Mouse (Mus musculus): ENCODE data around the gene Fabp6.
A peak's percentile ranks its signal among the peaks of the same experiment; 100 is the strongest.

Fabp6 gene

DNA sequence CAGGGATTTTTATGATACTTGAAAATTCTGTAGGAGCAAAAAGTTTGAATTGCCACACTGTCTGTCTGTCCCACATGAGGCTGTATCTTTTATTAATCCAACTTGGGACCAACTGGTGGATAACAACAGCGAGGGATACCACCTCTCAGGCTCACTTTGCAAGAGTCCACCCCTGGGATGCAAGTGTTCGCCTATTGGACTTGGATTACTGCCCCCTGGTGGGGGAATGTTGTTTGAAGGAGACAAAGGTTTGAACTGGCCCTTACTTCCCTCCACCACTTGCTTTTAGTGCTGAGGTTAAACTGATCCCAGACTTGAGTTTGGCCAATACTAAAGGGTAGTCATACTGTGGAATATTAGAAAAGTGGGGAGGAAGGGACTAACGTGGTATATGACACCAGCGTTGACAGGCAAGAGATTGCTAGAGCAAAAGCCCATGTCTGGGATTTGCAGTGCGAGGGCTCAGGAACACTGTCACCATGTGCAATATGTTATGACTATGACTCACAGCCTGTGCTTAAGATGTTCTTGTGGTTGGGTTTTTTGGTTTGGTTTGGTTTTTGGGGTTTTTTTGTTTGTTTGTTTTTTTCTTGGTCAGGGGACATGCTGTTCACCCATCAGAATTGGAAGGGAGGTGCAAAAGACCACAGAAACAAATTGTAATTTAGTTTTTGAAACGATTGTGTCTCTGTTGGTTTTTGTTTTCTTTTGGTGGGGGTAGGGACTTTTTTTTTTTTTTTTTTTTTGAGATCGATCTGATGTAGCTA is 14.8 kb downstream of the Fabp6 start, which contains the start of gene 4933415A04Rik:
Gene 4933415A04Rik, plus strand, starts transcription at position 717 of the 767 bp plus-strand sequence.
- DNase-seq, result peak; percentile 52 to 70

DNA sequence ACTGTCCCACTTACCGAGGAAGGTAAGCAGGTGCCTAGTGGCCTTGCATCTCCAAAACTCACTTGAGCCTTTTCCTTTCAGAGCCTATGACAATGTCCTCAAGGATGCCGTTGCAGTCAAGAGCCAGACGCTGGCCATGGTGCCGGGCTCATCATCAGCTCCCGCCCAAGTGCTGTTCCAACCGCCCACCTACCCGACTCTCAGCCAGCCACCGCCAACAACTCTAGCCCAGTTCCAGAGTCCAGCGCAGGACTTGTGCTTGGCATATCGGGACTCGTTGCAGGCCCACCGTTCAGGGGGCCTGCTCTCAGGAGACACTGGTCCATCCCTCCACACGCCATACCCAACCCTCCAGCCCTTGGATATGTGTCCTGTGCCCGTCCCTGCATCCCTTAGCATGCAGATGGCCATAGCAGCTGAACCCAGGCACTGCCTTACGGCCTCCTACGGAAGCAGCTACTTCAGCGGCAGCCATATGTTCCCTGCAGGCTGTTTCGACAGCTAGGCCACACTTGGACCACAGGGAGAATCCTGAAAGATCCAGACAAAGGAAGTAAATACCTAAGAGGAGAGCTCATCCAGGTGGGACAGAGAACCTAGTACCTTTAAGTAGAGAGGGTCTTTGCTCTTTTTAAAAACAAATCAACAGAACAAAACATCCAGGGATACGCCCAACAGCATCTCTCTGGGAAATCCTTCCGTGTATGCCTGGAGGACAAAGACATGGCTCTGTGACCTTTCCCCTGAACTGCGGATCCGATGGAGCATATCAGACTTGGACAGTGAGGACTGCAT is 15.9 kb downstream of the Fabp6 start:
- DNase-seq, result no peak

GRCm38 (mm10) chr11:43577713-43578478 is 23.4 kb downstream of the Fabp6 start:
- no peak for DNase-seq

DNA sequence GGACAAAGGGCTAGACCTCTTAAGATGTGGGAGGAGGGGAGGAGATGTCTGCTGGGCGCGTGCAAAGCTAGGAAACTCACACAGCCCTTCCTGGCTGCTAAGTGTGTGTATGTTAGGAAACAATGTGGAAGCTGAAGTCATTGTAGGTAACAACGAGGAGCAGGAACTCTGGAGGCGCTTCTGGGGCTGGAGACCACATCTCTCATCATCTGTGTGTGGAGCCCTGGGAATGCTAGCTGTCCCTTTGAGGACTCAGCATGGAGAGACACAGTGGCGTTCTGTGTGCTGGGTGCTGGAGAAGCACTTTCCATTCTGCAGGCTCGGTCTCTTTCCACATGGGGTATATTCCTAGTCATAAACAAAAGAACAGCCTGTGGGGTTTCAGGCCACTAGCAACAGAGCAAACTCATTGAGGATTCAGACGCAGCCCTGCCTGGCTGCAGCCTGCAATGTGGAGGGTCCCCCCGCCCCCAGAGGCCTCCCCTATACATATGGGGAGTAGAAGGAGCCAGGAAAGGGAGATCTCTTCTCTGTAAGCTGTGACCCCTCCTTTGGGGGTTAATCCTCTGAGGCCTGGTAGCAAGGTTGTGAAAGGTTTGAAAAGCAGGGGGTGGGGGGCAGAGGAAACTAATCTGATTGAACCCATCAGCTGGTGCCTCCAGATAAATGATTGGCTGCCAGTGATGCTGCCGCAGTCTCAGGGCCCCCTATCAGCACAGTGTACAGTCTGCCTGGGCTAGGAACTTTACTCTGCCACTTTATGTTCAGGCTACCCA is 25.8 kb downstream of the Fabp6 start:
- peak in 1 of 2 experiments; percentile 36 for DNase-seq

DNA sequence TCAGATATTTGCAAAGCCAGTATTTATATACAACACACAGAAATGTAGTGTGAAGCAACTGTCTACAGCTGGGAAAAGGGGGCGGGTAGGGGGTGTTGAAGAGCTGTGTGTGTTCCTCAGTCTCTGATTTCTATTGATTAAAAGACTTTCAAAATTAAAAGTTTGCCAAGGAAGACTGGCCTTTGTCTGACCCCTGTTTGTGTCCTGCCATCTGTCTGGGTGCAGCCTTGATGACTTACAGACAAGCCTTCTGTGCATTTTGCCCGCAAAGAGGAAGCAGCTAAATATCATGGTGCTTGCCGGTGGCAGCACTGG is 26.3 kb downstream of the Fabp6 start:
- DNase-seq, result no peak

DNA sequence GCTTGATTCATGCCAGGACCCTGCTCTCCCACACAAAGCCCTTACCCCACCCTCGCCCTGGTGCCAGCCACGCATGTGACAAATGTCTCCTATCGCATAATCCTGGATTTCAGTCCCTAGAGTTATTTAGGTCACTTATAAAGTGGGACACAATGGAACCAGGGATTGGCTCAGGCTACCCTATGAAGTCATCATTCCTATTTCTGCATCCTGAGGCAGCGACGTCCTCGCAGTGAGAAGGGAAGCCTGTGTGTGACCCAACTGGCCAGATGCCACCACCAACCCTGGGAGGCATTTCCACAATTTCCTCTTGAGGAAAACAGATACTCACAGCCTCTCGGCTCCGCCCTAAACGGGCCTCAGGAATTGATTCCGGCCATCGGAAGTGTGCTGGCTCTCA is 31.7 kb downstream of the Fabp6 start:
- DNase-seq, result peak; percentile 90 to 92

- no peak for DNase-seq
Observed at GRCm38 (mm10) chr11:43569188-43569587, 32.2 kb downstream of the Fabp6 start.

DNA sequence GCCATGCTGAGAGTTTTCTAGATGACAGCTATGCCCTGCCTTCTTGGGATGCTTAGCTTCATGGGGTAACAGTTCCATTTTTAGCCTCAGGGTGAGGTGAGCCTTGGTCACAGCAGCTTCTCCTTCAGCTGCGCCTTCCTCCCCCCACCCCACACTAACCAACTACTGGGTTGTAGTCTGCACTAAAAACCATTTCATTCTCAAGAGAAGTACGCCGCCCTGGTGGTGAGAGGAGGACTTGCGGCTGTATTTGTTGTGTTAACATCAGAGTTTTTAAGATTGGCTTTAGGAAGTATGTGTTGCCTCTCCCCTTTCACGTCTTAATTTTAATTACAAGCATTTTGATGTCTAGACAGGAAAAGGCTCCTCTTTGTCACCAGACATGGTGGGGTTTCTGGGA is 33.1 kb downstream of the Fabp6 start:
- DNase-seq, result peak; percentile 27 to 42

DNA sequence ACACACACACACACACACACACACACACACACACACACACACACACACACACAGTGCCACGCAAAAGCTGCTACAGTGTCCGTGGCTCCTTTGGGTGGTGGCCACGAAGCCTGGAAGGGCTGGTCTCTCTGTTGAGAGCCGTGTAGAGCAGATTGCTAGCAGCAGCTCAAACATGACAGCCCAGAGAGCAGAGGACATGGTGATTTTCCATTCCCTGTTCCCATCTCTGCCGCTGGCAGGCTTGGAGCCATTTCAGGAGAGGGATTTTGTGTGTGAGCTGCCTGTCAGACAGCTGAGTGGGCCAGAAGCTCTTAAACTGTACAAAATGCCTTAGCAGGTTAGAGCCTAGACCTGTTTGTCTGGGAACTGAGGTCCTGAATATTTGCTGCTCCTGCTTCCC is 34.6 kb downstream of the Fabp6 start:
- DNase-seq, result no peak

DNA sequence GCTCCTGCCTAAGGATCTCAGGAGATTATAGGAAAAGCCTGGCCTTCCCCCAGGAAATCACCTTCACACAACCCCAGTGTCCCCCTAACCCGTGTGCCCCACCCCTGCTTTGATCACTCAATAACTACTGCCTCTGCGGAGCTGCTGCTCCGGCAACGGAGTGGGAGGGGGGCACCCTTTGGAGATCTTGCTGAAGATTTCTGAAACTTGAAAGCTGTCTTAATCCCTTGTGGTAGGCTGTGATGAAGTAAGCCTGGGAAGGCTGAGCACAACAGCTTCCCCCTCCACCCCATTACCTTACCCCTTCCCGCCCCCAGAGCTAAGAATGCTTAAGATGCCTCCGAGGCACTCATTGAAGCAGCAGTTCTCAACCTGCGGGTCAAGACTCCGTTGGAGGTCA is 35.5 kb downstream of the Fabp6 start:
- no peak for DNase-seq

- DNase-seq, result no peak
Observed at GRCm38 (mm10) chr11:43565414-43565813, 35.9 kb downstream of the Fabp6 start.

- no peak for DNase-seq
Observed at GRCm38 (mm10) chr11:43563654-43564244, 37.6 kb downstream of the Fabp6 start.

DNA sequence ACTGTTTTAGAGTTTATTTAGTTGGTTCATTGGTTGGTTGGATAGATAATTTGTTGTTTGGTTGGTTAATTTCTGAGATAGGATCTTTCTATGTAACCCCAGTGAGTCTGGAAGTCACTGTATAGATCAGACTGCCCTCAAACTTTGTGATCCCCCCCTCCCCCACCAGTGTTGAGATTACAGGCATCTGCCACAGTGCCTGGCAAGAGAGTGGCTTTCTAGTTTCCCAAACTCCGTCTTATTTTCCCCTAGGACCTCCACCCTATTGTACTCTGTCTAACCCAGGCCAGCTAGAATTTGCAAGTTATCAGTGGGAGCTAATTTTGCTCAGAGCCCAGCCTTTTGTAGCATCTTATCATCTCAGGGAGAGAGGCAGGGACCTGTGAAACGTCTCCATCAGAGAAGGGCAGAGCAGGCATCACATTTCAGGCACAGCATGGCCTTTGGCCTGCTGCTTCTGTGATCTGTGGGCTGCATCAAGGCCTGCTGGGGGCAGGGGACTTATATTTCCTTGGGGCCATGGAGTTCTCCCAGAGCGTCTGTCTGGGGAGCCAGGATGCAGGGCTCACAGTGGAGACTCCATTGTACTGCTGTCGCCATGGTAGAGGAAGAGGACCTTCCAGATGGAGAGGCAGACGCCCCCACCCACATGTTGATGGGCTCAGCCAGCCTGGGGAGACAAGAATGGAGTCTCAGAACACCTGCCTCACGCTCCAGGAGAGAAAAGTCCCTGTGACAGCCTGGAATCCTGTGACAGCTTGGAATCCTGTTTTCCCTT is 41.6 kb downstream of the Fabp6 start:
- DNase-seq, result no peak

- no peak for DNase-seq
Observed at GRCm38 (mm10) chr11:43556538-43556937, 44.8 kb downstream of the Fabp6 start.

DNA sequence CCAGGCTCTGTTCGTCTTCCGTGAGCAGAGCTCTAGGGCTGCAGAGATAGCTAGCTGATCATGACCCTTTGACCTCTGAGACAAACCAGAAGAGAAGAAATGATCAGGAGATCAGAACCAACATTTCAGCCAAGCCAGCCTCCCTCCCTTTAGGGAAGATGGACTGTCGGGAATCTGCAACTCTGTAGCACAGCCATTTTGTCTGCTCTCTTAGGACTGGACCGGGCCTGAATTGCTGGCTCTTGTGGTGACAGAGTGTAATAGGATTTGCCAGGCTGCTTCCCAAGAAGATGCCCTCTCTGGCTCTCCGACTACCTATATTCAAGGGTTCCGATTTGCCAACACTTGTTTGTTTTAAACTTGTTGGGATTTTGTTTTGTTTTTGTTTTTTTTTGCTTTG is 48.7 kb downstream of the Fabp6 start:
- no peak for DNase-seq

DNA sequence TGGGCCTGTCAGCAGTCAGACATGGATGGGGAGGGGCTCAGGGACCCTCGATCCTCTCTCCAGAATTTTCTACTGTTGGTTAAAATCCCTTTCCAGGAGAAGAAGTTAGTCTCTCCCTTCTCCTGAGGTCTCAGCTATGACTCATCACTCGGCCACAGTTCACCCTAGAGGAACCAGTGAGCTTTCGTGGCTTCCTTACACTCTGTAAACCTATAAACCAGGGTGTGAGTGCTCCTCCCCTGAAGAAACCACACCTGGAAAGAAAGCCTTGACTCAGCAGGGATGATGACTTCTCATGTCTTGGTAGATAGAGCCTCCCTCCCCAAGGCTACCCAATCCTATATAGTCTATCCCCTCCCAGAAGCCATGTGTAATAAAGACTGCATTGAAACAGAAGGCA is 49.6 kb downstream of the Fabp6 start:
- DNase-seq, result no peak

- peak; percentile 54 to 72 for DNase-seq
Observed at GRCm38 (mm10) chr11:43549701-43550100, 51.6 kb downstream of the Fabp6 start.

GRCm38 (mm10) chr11:43548657-43549435 is 52.5 kb downstream of the Fabp6 start:
- DNase-seq, result peak in 1 of 2 experiments; percentile 21

DNA sequence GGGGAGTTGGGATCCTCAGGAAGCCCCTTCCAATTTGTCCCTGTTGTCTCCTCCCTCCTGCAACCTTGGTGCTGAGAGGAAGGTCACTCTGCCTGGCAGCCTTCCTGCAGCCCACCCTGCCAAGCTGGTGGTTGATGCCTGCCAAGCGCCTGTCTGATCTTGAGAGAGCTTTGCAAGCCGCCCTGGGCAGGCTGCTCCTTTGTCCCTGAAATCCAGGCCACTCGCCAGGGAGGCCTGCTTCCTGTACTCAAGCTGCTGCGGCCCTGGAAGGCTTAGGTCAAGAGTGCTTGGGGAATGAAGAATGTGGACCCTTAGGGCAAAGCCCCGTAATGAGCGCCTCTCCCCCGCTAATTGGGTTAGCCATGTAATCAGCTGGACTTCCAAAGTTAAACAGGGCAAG is 53.2 kb downstream of the Fabp6 start:
- DNase-seq, result peak; percentile 37 to 48

DNA sequence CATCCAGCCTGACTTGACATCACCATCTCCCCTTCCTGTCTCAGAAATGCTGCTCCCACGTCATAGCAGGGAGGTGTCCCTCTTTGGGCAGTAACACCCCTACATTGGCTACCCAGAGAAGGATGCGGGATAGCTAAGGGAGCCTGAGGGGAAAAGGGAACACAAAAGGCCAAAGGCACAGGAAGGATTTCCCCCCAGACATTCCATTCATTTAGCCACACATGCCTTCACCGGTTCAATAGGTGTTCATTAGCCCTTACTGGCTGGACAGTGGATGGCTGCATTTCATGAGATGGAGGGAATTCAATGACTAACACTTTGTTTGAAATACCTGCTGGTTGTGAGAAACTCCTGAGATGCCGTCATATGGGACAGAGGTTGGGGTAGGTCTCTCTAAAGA is 54.7 kb downstream of the Fabp6 start:
- DNase-seq, result no peak
